Mouse (Mus musculus) midbrain, postnatal 0 days (tissue): ENCODE results near the gene Arfip1. TPM values are rescaled to one million over a fixed set of nuclear protein-coding genes. Genes with fewer than 3 reads are reported as not detected.

ENCODE experiments used
- ATAC-seq: fragments of 200-750 bp; cut with Nextera tagmentation; 2 replicates; pipeline ENCODE4 v1.8.0; 2017; ENCODE audit warnings: moderate number of reproducible peaks, mild to moderate bottlenecking, moderate TSS enrichment, moderate library complexity; ENCODE audit not compliant: low FRiP score
- DNase-seq: peaks from one replicate; pipeline ENCODE4 v3.0.0-alpha.2; 2015; ENCODE audit warnings: low spot score
- H3K27ac ChIP-seq: fragments of 300-500 bp; sonication (generic); 2 replicates; pipeline ENCODE4 v1.5.1; 2014; ENCODE audit warnings: low read depth, mild to moderate bottlenecking, low read length, mixed read lengths
- H3K27me3 ChIP-seq: fragments of 300-500 bp; sonication (generic); 2 replicates; pipeline ENCODE4 v1.6.1; 2014; ENCODE audit warnings: low read length, control low read depth, mixed read lengths; ENCODE audit not compliant: insufficient read depth
- H3K36me3 ChIP-seq: fragments of 300-500 bp; sonication (generic); 2 replicates; pipeline ENCODE4 v1.6.1; 2014; ENCODE audit warnings: low read length, control low read depth, mixed read lengths; ENCODE audit not compliant: insufficient read depth
- H3K4me1 ChIP-seq: fragments of 300-500 bp; sonication (generic); 2 replicates; pipeline ENCODE4 v1.6.1; 2014; ENCODE audit warnings: mild to moderate bottlenecking, control low read depth, antibody characterized with exemption, low read length, mixed read lengths; ENCODE audit not compliant: insufficient read depth
- H3K4me2 ChIP-seq: fragments of 300-500 bp; sonication (generic); 2 replicates; pipeline ENCODE4 v1.6.1; 2014; ENCODE audit warnings: low read depth, mild to moderate bottlenecking, low read length, mixed read lengths; ENCODE audit not compliant: poor library complexity, severe bottlenecking
- H3K4me3 ChIP-seq: fragments of 300-500 bp; sonication (generic); 2 replicates; pipeline ENCODE4 v1.5.1; 2014; ENCODE audit warnings: low read depth, mild to moderate bottlenecking, low read length, moderate library complexity
- H3K9ac ChIP-seq: fragments of 300-500 bp; sonication (generic); replicated peaks from 2 replicates; pipeline ENCODE4 v1.6.1; 2014; ENCODE audit warnings: mild to moderate bottlenecking, low read length, moderate library complexity, mixed read lengths; ENCODE audit not compliant: poor library complexity, severe bottlenecking
- H3K9me3 ChIP-seq: fragments of 300-500 bp; sonication (generic); 2 replicates; pipeline ENCODE4 v1.6.1; 2016; ENCODE audit warnings: low read length, control low read depth
- CTCF ChIP-seq: IDR thresholded peaks from 2 replicates; pipeline ENCODE4 v1.5.1; 2016; ENCODE audit warnings: antibody characterized with exemption, mild to moderate bottlenecking
- WGBS: fragments of 180-500 bp; shearing (Covaris S2); extraction: QIAGEN DNeasy Blood & Tissue Kit; methylation state at CpG from one replicate; pipeline ENCODE4 v1.1.7; 2014; 5-methylcytosine and 5-hydroxymethylcytosine counted together
- polyA plus RNA-seq: library from polyadenylated mRNA; unstranded; fragments of >200 nt; fragmentation: Nextera tagmentation; extraction: Ambion mirVana; gene quantifications from 2 replicates; pipeline ENCODE4 v1.2.1, GENCODE M21; 2015
- total RNA-seq: library from RNA; depleted of rRNA; stranded (reverse); fragments of >200 nt; gene quantifications from 2 replicates; pipeline ENCODE4 v1.2.3, GENCODE M21; 2014; rRNA removed

The Arfip1 gene
- 20.2 and 25.4 TPM in 2 replicates for total RNA-seq
- 20.7 and 21.2 TPM in 2 replicates for polyA plus RNA-seq

DNA sequence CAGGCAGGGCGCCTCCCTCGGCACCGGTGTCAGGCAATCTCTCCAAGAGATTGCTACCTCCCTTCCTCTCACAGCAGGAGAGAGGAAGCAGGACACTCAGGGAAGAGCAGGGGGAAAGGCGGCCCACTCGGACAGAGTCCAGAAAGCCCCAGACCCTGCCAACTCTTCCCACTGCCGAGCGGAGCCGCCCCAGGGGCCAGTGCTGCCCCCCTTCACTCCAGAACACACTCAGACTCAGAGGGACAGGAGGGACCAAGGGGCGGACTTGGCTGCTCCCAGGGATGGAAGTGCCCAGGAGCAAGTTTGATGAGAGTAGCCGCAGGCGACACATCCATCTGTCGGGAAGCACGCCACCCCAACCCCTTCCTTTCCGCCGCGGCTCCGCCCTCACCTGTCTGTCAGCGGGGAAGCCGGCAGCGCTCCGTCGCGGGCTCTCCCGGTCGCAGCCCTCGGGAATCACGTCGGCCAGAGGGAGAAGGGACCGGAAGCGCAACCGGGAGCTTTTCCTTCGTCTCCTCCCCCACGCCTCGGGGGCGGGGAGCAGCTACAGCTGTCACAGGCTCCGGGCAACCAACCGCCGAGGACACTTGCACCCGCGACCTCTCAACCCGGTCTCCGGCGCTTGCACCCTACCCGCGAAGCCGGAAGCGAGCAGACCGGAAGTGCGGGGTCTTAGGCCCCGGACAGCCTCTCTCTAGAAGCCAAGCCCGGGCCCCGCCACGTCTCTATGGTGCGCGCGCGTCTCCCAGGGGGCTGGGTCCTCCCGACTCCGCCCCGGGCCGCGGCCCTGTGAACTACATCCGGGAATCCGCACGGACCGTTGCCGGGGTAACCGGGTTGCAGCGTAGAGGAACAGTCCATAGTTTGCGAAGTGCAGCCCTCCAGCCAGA is at the start of gene Arfip1:
Gene Arfip1 (minus strand): TSS at position 603 of the 890 bp plus-strand sequence.
- ATAC-seq: peak; percentile 99
- Histone ChIP-seq H3K9ac (peak within 1 kb of the TSS; percentile 53), H3K4me3 (peak within 1 kb of the TSS; percentile 60), H3K4me2 (peak within 1 kb of the TSS; percentile 84), H3K36me3 (no peaks in the 10 kb centered on the region), H3K4me1 (peaks cover 7% of the 10 kb centered on the region; the same call in 1 of the 2 replicates), H3K27me3 (no peaks in the 10 kb centered on the region), H3K27ac (peak within 1 kb of the TSS; percentile 80), H3K9me3 (no peaks in the 10 kb centered on the region)
- TF ChIP-seq CTCF: peak; percentile 1; the same call in 1 of the 2 replicates
- DNase-seq: peak; percentile 98
- under 1% methylated on average over 62 of the region's 70 CpGs for whole genome bisulfite sequencing

GRCm38 (mm10) chr3:84631586-84631985 is 49.2 kb upstream of the Arfip1 start:
- H3K4me2 ChIP-seq: no peak overlapping the region
- no peaks in the 10 kb centered on the region for H3K36me3 ChIP-seq
- 95% methylated on average over 9 of the region's 9 CpGs for WGBS
- H3K27ac ChIP-seq: no peak overlapping the region
- ATAC-seq (no peak), DNase-seq (no peak)
- H3K9me3 ChIP-seq: no peaks in the 10 kb centered on the region
- no peaks in the 10 kb centered on the region for H3K27me3 ChIP-seq
- H3K4me3 ChIP-seq: no peak overlapping the region
- H3K9ac ChIP-seq: no peak overlapping the region
- no peaks in the 10 kb centered on the region for H3K4me1 ChIP-seq
- no peak for TF ChIP-seq CTCF

DNA sequence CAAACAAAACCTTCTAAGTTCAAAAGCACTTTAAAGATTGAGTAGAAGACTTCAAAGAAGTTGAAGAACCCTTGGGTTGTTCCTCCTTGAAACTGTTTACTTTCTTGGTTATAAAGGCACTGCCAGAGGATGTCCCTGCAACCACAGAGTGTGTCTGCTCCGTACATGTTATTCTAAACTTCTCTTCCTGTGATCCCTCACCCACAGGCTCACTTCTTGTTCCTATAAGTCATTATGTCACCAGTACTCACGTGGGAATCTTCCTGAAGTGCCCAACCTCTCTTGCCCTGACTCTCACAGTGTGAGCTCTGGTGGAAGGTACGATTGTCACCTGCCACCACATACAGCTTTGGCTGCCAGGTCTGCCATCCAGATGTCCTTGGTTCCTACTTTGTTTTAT is 39.6 kb upstream of the Arfip1 start:
- H3K4me3 ChIP-seq: no peak overlapping the region
- no peak for ATAC-seq
- no peaks in the 10 kb centered on the region for H3K36me3 ChIP-seq
- H3K9ac ChIP-seq: no peak overlapping the region
- H3K27me3 ChIP-seq: no peaks in the 10 kb centered on the region
- H3K4me2 ChIP-seq: no peak overlapping the region
- no peaks in the 10 kb centered on the region for H3K9me3 ChIP-seq
- DNase-seq: no peak
- WGBS: 68% methylated on average over 3 of the region's 3 CpGs
- H3K4me1 ChIP-seq: no peaks in the 10 kb centered on the region
- TF ChIP-seq CTCF: no peak
- no peak overlapping the region for H3K27ac ChIP-seq

- no peak overlapping the region for H3K9ac ChIP-seq
- H3K4me2 ChIP-seq: no peak overlapping the region
- 94% methylated on average over 6 of the region's 6 CpGs for WGBS
- peaks cover 4% of the 10 kb centered on the region; the same call in 1 of the 2 replicates for H3K4me1 ChIP-seq
- ATAC-seq: no peak
- no peak overlapping the region for H3K27ac ChIP-seq
- no peak for DNase-seq
- H3K27me3 ChIP-seq: no peaks in the 10 kb centered on the region
- no peaks in the 10 kb centered on the region for H3K36me3 ChIP-seq
- H3K9me3 ChIP-seq: no peaks in the 10 kb centered on the region
- TF ChIP-seq CTCF: no peak
- no peak overlapping the region for H3K4me3 ChIP-seq
Measured at GRCm38 (mm10) chr3:84619725-84620124, 37.3 kb upstream of the Arfip1 start.

DNA sequence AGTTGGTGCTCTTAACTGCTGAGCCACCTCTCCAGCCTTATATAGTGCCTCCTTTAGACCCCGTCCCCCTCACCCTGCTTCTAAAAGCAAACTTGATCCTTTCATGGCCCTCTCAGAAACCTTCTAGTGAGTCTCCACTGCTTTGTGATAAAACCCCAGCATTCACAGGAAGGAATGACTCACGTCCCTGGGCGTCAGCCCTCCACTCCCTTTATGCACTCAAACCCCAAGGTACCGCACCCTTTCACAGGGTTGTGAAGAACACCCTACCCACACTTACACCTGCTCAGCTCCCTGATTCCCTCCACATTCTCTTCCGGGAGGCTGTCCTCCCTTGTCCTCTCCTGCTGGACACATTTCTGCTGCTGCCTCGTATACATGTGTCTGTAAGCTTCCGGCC is 36.6 kb upstream of the Arfip1 start:
- 97% methylated on average over 7 of the region's 7 CpGs for WGBS

DNA sequence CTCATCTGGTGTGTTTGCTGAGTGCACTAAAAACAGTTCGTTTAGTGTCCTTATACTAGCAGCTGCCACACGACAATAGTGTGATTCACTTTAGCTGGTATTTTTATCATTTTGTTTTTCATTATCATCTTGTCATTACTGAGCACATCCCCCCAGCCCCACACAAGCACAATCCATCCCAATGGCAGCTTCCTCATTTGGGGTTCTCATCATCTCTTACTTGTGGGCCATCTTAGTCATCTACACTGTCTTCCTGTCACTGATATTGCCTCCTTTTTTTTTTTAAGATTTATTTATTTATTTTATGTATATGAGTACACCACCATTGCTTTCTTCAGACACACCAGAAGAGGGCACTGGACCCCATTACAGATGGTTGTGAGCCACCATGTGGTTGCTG is 36.2 kb upstream of the Arfip1 start:
- H3K9ac ChIP-seq: no peak overlapping the region

More for the DNA sequence above, 36.6 kb upstream of the Arfip1 start:
- Histone ChIP-seq H3K27ac (no peak overlapping the region), H3K36me3 (no peaks in the 10 kb centered on the region), H3K4me2 (no peak overlapping the region), H3K4me3 (no peak overlapping the region), H3K27me3 (no peaks in the 10 kb centered on the region), H3K9ac (no peak overlapping the region), H3K9me3 (no peaks in the 10 kb centered on the region), H3K4me1 (peaks cover 4% of the 10 kb centered on the region; the same call in 1 of the 2 replicates)
- no peak for DNase-seq
- TF ChIP-seq CTCF: no peak
- no peak for ATAC-seq

More for the DNA sequence above, 36.2 kb upstream of the Arfip1 start:
- DNase-seq (no peak), ATAC-seq (no peak)
- H3K9me3 ChIP-seq: no peaks in the 10 kb centered on the region
- no peak overlapping the region for H3K27ac ChIP-seq
- no peaks in the 10 kb centered on the region for H3K36me3 ChIP-seq
- WGBS: 94% methylated on average over 2 of the region's 2 CpGs
- H3K4me1 ChIP-seq: peaks cover 4% of the 10 kb centered on the region; the same call in 1 of the 2 replicates
- H3K4me3 ChIP-seq: no peak overlapping the region
- H3K27me3 ChIP-seq: no peaks in the 10 kb centered on the region
- H3K4me2 ChIP-seq: no peak overlapping the region
- TF ChIP-seq CTCF: no peak
